Mouse (Mus musculus): ENCODE measurements around the gene Ptprcap.
"Not testable (repeated sequence)": the region's sequence is repeated elsewhere in the genome, so short reads cannot be mapped to it uniquely, and the experiment has no call there.

Ptprcap gene

GRCm38 (mm10) chr19:4125268-4125667, 28.1 kb upstream of the Ptprcap start:
- DNase-seq (ENCODE audit: inconsistent age in 2 of 2, low spot score in 1 of 2) = peak in 1 of 2 experiments; percentile 79

- peak; percentile 99 for DNase-seq (ENCODE audit: inconsistent age in 2 of 2, low spot score in 1 of 2)
Observed at GRCm38 (mm10) chr19:4125741-4126696, 27.4 kb upstream of the Ptprcap start, which contains the start of gene Aip. Gene Aip (minus strand): TSS chr19:4125858.

GRCm38 (mm10) chr19:4126759-4127495, 26.5 kb upstream of the Ptprcap start:
- DNase-seq (ENCODE audit: inconsistent age in 2 of 2, low spot score in 1 of 2) = peak in 1 of 2 experiments; percentile 70

GRCm38 (mm10) chr19:4129462-4129861, 23.9 kb upstream of the Ptprcap start:
- DNase-seq (ENCODE audit: inconsistent age in 2 of 2, low spot score in 1 of 2) = no peak

GRCm38 (mm10) chr19:4130106-4130505, 23.3 kb upstream of the Ptprcap start:
- no peak for DNase-seq (ENCODE audit: inconsistent age in 2 of 2, low spot score in 1 of 2)

- DNase-seq (ENCODE audit: inconsistent age in 2 of 2, low spot score in 1 of 2) = no peak
Observed at GRCm38 (mm10) chr19:4131075-4131474, 22.3 kb upstream of the Ptprcap start.

GRCm38 (mm10) chr19:4131768-4132167, 21.6 kb upstream of the Ptprcap start:
- peak in 1 of 2 experiments; percentile 57 for DNase-seq (ENCODE audit: inconsistent age in 2 of 2, low spot score in 1 of 2)

GRCm38 (mm10) chr19:4134354-4134753, 19.1 kb upstream of the Ptprcap start:
- DNase-seq (ENCODE audit: inconsistent age in 2 of 2, low spot score in 1 of 2) = no peak

- not testable (repeated sequence) for DNase-seq (ENCODE audit: inconsistent age in 2 of 2, low spot score in 1 of 2)
Observed at GRCm38 (mm10) chr19:4135229-4135962, 18.0 kb upstream of the Ptprcap start.

- DNase-seq (ENCODE audit: inconsistent age in 2 of 2, low spot score in 1 of 2) = peak in 1 of 2 experiments; percentile 82
Observed at GRCm38 (mm10) chr19:4135963-4136345, 17.4 kb upstream of the Ptprcap start.

GRCm38 (mm10) chr19:4136463-4136862, 16.9 kb upstream of the Ptprcap start:
- no peak for DNase-seq (ENCODE audit: inconsistent age in 2 of 2, low spot score in 1 of 2)

GRCm38 (mm10) chr19:4137913-4138312, 15.5 kb upstream of the Ptprcap start:
- no peak for DNase-seq (ENCODE audit: inconsistent age in 2 of 2, low spot score in 1 of 2)

- DNase-seq (ENCODE audit: inconsistent age in 2 of 2, low spot score in 1 of 2) = no peak
Observed at GRCm38 (mm10) chr19:4139446-4139845, 14.0 kb upstream of the Ptprcap start, which contains the start of gene Gpr152. Gene Gpr152 (plus strand): TSS chr19:4139787.

GRCm38 (mm10) chr19:4140147-4140546, 13.3 kb upstream of the Ptprcap start:
- no peak for DNase-seq (ENCODE audit: inconsistent age in 2 of 2, low spot score in 1 of 2)

- no peak for DNase-seq (ENCODE audit: inconsistent age in 2 of 2, low spot score in 1 of 2)
Observed at GRCm38 (mm10) chr19:4142416-4143173, 10.8 kb upstream of the Ptprcap start.

GRCm38 (mm10) chr19:4143759-4144268, 9.6 kb upstream of the Ptprcap start, which contains the start of gene Cabp4:
Gene Cabp4 (minus strand): TSS chr19:4144033.
- no peak for DNase-seq (ENCODE audit: inconsistent age in 2 of 2, low spot score in 1 of 2)

- peak in 1 of 2 experiments; percentile 62 for DNase-seq (ENCODE audit: inconsistent age in 2 of 2, low spot score in 1 of 2)
Observed at GRCm38 (mm10) chr19:4144550-4145498, 8.6 kb upstream of the Ptprcap start.

- DNase-seq (ENCODE audit: inconsistent age in 2 of 2, low spot score in 1 of 2) = no peak
Observed at GRCm38 (mm10) chr19:4145936-4146335, 7.5 kb upstream of the Ptprcap start.

Data from adrenal gland, adult (tissue).